Mouse (Mus musculus) small intestine, adult 2 months (tissue): ENCODE measurements around the gene Gtdc1.

Experiments used
- CTCF ChIP-seq: fragments of 200-500 bp; IDR thresholded peaks from 2 replicates; pipeline ENCODE4 v1.5.1; 2012; ENCODE audit warnings: low read depth, mild to moderate bottlenecking, control low read depth, inconsistent platforms, low read length, moderate library complexity, mixed read lengths; ENCODE audit not compliant: insufficient replicate concordance, insufficient read length; ENCODE audit errors: extremely low read depth
- POLR2A ChIP-seq: fragments of 200-500 bp; IDR thresholded peaks from 2 replicates; pipeline ENCODE4 v1.6.1; 2012; ENCODE audit warnings: low read depth, mild to moderate bottlenecking, control low read depth, inconsistent platforms, low read length, moderate library complexity

DNA sequence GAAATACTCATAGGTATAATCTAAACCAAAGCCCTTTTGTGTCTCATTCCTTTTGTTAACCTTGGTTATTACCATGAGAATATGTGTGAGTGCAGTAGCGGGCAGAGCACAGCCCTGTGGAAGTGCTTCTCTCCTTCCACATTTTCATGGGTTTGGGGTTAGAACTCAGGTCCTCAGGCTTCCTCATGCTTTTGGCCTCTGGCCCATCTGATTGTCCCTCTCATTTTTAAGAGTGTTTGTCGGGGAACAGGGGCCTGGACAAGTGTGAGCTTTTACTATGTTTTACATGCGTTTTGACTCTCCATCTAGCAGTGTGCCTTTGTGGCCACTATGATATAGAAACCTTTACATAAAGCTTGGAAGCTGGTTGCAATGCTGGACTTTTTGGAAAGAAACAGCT lies 296.4 kb downstream of the Gtdc1 start:
- TF ChIP-seq POLR2A (no peak), CTCF (no peak)
